Mouse (Mus musculus) myocyte (in vitro differentiated cells): Measurements from ENCODE around the gene Cox15.

Experiments used
- CEBPB ChIP-seq: IDR thresholded peaks from 2 replicates; pipeline ENCODE4 v1.6.1; 2011; ENCODE audit warnings: mild to moderate bottlenecking, moderate library complexity; ENCODE audit not compliant: poor library complexity, insufficient read depth, severe bottlenecking
- E2F4 ChIP-seq: IDR thresholded peaks from one replicate; pipeline ENCODE4 v1.6.1; 2011; ENCODE audit warnings: mild to moderate bottlenecking, control low read depth, moderate library complexity; ENCODE audit not compliant: insufficient read depth
- MAX ChIP-seq: IDR thresholded peaks from one replicate; pipeline ENCODE4 v1.6.1; 2011; ENCODE audit warnings: low read depth, mild to moderate bottlenecking, control low read depth
- MYOD1 ChIP-seq, 3 experiments: IDR thresholded peaks; one replicate each; pipeline ENCODE4 v1.6.1; 2011; ENCODE audit warnings: control low read depth in 2 of 3, low read depth in 2 of 3, mild to moderate bottlenecking in 2 of 3, moderate library complexity in 1 of 3; ENCODE audit not compliant: insufficient read length in 2 of 3, control insufficient read depth in 1 of 3
- MYOG ChIP-seq, 3 experiments: IDR thresholded peaks; one replicate each; pipeline ENCODE4 v1.6.1; 2011; ENCODE audit warnings: control low read depth in 2 of 3, low read depth in 2 of 3, mild to moderate bottlenecking in 2 of 3; ENCODE audit not compliant: insufficient read length in 2 of 3, control insufficient read depth in 1 of 3, insufficient read depth in 1 of 3
- POLR2A ChIP-seq: IDR thresholded peaks from one replicate; pipeline ENCODE4 v1.6.1; 2011; ENCODE audit warnings: low read depth, mild to moderate bottlenecking, control low read depth, moderate library complexity; ENCODE audit not compliant: insufficient read length
- REST ChIP-seq: IDR thresholded peaks from one replicate; pipeline ENCODE4 v1.6.1; 2011; ENCODE audit warnings: mild to moderate bottlenecking, control low read depth, moderate library complexity; ENCODE audit not compliant: insufficient read depth, insufficient read length
- SRF ChIP-seq: IDR thresholded peaks from one replicate; pipeline ENCODE4 v1.6.1; 2011; ENCODE audit warnings: low read depth; ENCODE audit not compliant: control insufficient read depth, insufficient read length
- TCF12 ChIP-seq: IDR thresholded peaks from one replicate; pipeline ENCODE4 v1.6.1; 2011; ENCODE audit warnings: mild to moderate bottlenecking, control low read depth; ENCODE audit not compliant: poor library complexity, insufficient read depth, severe bottlenecking
- TCF3 ChIP-seq: IDR thresholded peaks from one replicate; pipeline ENCODE4 v1.6.1; 2011; ENCODE audit warnings: low read depth, control low read depth; ENCODE audit not compliant: insufficient read length
- USF1 ChIP-seq: IDR thresholded peaks from one replicate; pipeline ENCODE4 v1.6.1; 2011; ENCODE audit warnings: low read depth, mild to moderate bottlenecking, control low read depth, moderate library complexity

- no peak for TF ChIP-seq POLR2A
- no peak for TF ChIP-seq CEBPB
- TF ChIP-seq E2F4: no peak
- TF ChIP-seq MYOG (IDR thresholded peaks at IDR 0.05; ENCODE audit: control insufficient read depth in 1 of 3, insufficient read depth in 1 of 3, insufficient read length in 2 of 3, low read depth in 2 of 3): no peak
- TF ChIP-seq TCF12: no peak
- TF ChIP-seq TCF3: no peak
- TF ChIP-seq USF1: no peak
- TF ChIP-seq MYOD1 (IDR thresholded peaks at IDR 0.05; ENCODE audit: control insufficient read depth in 1 of 3, insufficient read length in 2 of 3, low read depth in 2 of 3): no peak
- no peak for TF ChIP-seq MAX
- no peak for TF ChIP-seq REST
- TF ChIP-seq SRF: no peak
Observed at GRCm38 (mm10) chr19:43766451-43766850, 13.7 kb upstream of the Cox15 start.
